Mouse (Mus musculus) midbrain, postnatal 0 days (tissue): ENCODE measurements around the gene Fancf. TPM values are rescaled to one million over a fixed set of nuclear protein-coding genes. Genes with fewer than 3 reads are reported as not detected.

Experiments
- ATAC-seq: fragments of 200-750 bp; cut with Nextera tagmentation; 2 replicates; pipeline ENCODE4 v1.8.0; 2017; ENCODE audit warnings: moderate number of reproducible peaks, mild to moderate bottlenecking, moderate TSS enrichment, moderate library complexity; ENCODE audit not compliant: low FRiP score
- DNase-seq: peaks from one replicate; pipeline ENCODE4 v3.0.0-alpha.2; 2015; ENCODE audit warnings: low spot score
- H3K27ac ChIP-seq: fragments of 300-500 bp; sonication (generic); 2 replicates; pipeline ENCODE4 v1.5.1; 2014; ENCODE audit warnings: low read depth, mild to moderate bottlenecking, low read length, mixed read lengths
- H3K27me3 ChIP-seq: fragments of 300-500 bp; sonication (generic); 2 replicates; pipeline ENCODE4 v1.6.1; 2014; ENCODE audit warnings: low read length, control low read depth, mixed read lengths; ENCODE audit not compliant: insufficient read depth
- H3K36me3 ChIP-seq: fragments of 300-500 bp; sonication (generic); 2 replicates; pipeline ENCODE4 v1.6.1; 2014; ENCODE audit warnings: low read length, control low read depth, mixed read lengths; ENCODE audit not compliant: insufficient read depth
- H3K4me1 ChIP-seq: fragments of 300-500 bp; sonication (generic); 2 replicates; pipeline ENCODE4 v1.6.1; 2014; ENCODE audit warnings: mild to moderate bottlenecking, control low read depth, antibody characterized with exemption, low read length, mixed read lengths; ENCODE audit not compliant: insufficient read depth
- H3K4me2 ChIP-seq: fragments of 300-500 bp; sonication (generic); 2 replicates; pipeline ENCODE4 v1.6.1; 2014; ENCODE audit warnings: low read depth, mild to moderate bottlenecking, low read length, mixed read lengths; ENCODE audit not compliant: poor library complexity, severe bottlenecking
- H3K4me3 ChIP-seq: fragments of 300-500 bp; sonication (generic); 2 replicates; pipeline ENCODE4 v1.5.1; 2014; ENCODE audit warnings: low read depth, mild to moderate bottlenecking, low read length, moderate library complexity
- H3K9ac ChIP-seq: fragments of 300-500 bp; sonication (generic); replicated peaks from 2 replicates; pipeline ENCODE4 v1.6.1; 2014; ENCODE audit warnings: mild to moderate bottlenecking, low read length, moderate library complexity, mixed read lengths; ENCODE audit not compliant: poor library complexity, severe bottlenecking
- H3K9me3 ChIP-seq: fragments of 300-500 bp; sonication (generic); 2 replicates; pipeline ENCODE4 v1.6.1; 2016; ENCODE audit warnings: low read length, control low read depth
- CTCF ChIP-seq: IDR thresholded peaks from 2 replicates; pipeline ENCODE4 v1.5.1; 2016; ENCODE audit warnings: antibody characterized with exemption, mild to moderate bottlenecking
- WGBS: fragments of 180-500 bp; shearing (Covaris S2); extraction: QIAGEN DNeasy Blood & Tissue Kit; methylation state at CpG from one replicate; pipeline ENCODE4 v1.1.7; 2014; 5-methylcytosine and 5-hydroxymethylcytosine counted together
- polyA plus RNA-seq: library from polyadenylated mRNA; unstranded; fragments of >200 nt; fragmentation: Nextera tagmentation; extraction: Ambion mirVana; gene quantifications from 2 replicates; pipeline ENCODE4 v1.2.1, GENCODE M21; 2015
- total RNA-seq: library from RNA; depleted of rRNA; stranded (reverse); fragments of >200 nt; gene quantifications from 2 replicates; pipeline ENCODE4 v1.2.3, GENCODE M21; 2014; rRNA removed

Gene Fancf
- total RNA-seq, result 10.6 and 11.3 TPM in 2 replicates
- 7.0 and 8.2 TPM in 2 replicates for polyA plus RNA-seq

DNA sequence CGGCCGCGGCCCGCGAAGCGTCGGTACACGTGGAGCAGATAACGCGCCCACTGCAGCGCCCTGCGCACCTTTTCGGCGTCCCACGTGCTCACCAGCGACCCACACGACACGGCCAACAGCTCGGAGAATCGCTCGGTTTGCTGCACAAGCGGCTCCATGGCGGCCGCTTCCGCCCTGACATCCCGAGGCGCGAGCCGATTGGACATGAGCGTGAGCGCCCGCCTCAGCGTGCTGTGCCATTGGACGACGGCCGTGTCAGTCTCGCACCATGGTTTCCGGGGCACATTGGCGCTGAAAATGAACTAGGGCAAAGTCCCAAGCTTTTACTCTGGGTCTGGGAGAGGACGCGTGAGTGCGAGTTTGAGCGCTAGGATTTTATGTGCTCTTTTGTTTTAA is at the start of gene Fancf:
TSS of gene Fancf (minus strand) at position 171 of the 396 bp plus-strand sequence.
- Histone ChIP-seq H3K9me3 (no peaks in the 10 kb centered on the region), H3K9ac (peak within 1 kb of the TSS; percentile 79), H3K4me1 (no peaks in the 10 kb centered on the region; the same call in 1 of the 2 replicates), H3K4me2 (peak within 1 kb of the TSS; percentile 66), H3K27me3 (no peaks in the 10 kb centered on the region), H3K4me3 (peak within 1 kb of the TSS; percentile 75), H3K27ac (peak within 1 kb of the TSS; percentile 98), H3K36me3 (no peaks in the 10 kb centered on the region)
- under 1% methylated on average over 40 of the region's 43 CpGs for whole genome bisulfite sequencing
- ATAC-seq (peak; percentile 99), DNase-seq (peak; percentile 98)
- 0 out of 2 replicates have a peak, but pooled peaks have one; percentile 3 for TF ChIP-seq CTCF

DNA sequence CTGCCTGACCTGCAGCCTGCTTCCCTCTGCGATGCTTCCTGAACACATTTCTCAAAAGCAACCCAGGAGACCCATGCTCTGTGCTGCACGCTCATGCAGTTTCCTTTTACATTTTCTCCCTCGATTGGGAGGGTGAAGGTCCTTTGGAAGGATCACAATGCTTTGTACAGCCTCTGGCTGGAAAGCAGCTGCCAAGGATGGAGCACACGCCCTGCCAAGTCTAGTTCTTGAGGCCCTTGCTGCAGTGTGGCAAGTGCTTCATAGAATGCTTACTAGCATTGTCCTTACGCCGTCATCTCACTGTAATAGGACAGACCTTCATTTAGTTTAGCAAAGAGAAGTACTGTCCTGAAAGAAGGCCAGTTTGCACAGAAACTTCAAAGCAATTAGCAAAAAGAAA is 37.0 kb upstream of the Fancf start:
- peak; percentile 7 for DNase-seq
- WGBS, result 63% methylated on average over 6 of the region's 6 CpGs

DNA sequence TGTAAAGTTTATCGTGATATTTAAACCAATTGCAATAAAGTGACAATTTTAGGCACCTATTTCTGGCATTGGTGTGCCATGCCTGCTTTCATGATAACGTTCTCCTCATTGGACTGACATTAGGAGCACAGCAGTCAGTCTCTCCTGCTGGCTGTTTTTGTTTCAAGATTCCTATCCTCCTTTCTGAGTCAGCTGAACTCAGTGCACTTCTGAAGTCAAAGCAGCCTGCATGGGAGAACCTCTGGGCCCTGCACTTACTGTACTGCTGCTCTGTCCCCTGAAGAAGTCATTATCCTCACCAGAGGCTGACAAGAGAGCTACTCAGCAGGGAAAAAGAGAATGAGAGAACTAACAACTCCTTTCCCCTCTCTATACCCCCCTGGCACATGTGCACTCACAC is 32.9 kb upstream of the Fancf start:
- Histone ChIP-seq H3K4me3 (no peak overlapping the region), H3K36me3 (no peaks in the 10 kb centered on the region), H3K27me3 (no peaks in the 10 kb centered on the region), H3K4me2 (no peak overlapping the region), H3K4me1 (no peaks in the 10 kb centered on the region), H3K9me3 (no peaks in the 10 kb centered on the region), H3K9ac (no peak overlapping the region), H3K27ac (no peak overlapping the region)
- DNase-seq, result no peak
- TF ChIP-seq CTCF, result no peak
- no peak for ATAC-seq
- 46% methylated on average over 2 of the region's 2 CpGs for WGBS

More for the DNA sequence above, 37.0 kb upstream of the Fancf start:
- no peak for ATAC-seq
- Histone ChIP-seq H3K4me3 (no peak overlapping the region), H3K9me3 (no peaks in the 10 kb centered on the region), H3K27ac (no peak overlapping the region), H3K27me3 (no peaks in the 10 kb centered on the region), H3K36me3 (no peaks in the 10 kb centered on the region), H3K9ac (no peak overlapping the region), H3K4me1 (no peaks in the 10 kb centered on the region), H3K4me2 (no peak overlapping the region)
- TF ChIP-seq CTCF, result no peak

DNA sequence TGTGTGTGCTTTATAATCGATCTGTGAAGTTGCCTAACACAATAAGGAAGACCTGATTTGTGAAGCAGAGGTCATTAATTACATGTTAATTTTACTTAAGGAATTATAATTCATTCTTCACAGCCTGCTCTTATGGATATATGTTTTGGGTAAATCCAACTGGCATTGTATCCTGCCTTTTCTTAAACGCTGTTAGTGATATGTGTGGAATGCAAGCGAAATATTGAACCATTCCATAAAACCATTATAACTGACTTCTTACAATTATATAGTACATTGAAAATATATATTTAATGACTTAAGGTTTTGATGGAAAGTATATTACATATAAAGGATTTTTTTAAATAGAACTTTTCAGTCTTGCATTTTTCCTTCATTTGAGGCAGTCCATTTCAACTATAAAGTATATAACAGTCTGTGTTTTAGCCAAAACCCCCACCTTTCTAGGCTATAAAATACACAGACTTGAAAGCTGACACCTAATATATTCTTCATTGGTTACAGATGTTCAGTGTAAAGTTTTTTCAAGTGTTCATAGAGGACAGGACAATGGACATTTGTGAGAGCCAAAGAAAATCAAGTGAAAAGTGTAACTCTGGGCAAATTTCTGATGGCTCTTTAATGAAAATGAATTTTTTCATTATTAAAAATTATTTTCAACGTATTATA is 32.2 kb upstream of the Fancf start:
- Histone ChIP-seq H3K36me3 (no peaks in the 10 kb centered on the region), H3K4me3 (no peak overlapping the region), H3K9me3 (no peaks in the 10 kb centered on the region), H3K9ac (no peak overlapping the region), H3K27ac (no peak overlapping the region), H3K27me3 (no peaks in the 10 kb centered on the region), H3K4me1 (no peaks in the 10 kb centered on the region), H3K4me2 (no peak overlapping the region)
- DNase-seq (no peak), ATAC-seq (no peak)
- WGBS, result 84% methylated on average over 4 of the region's 4 CpGs
- no peak for TF ChIP-seq CTCF

DNA sequence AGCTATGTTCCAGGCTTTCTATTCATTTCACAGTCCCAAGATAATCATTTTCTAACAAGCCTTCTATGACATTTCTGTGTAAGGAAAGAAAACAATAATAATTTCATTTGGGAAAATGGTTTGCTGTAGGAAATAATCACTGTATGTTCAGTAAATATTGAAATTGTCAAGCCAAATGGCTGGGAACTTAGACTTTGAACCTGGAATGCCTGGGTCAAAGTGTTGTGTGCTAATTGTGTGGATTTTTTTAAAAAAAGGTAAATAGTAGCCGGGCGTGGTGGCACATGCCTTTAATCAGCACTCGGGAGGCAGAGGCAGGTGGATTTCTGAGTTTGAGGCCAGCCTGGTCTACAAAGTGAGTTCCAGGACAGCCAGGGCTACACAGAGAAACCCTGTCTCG is 30.9 kb upstream of the Fancf start:
- Histone ChIP-seq H3K9ac (no peak overlapping the region), H3K27ac (no peak overlapping the region), H3K4me1 (no peaks in the 10 kb centered on the region), H3K27me3 (no peaks in the 10 kb centered on the region), H3K4me3 (no peak overlapping the region), H3K36me3 (no peaks in the 10 kb centered on the region), H3K9me3 (no peaks in the 10 kb centered on the region), H3K4me2 (no peak overlapping the region)
- ATAC-seq (no peak), DNase-seq (no peak)
- no peak for TF ChIP-seq CTCF
- 95% methylated on average over 4 of the region's 4 CpGs for WGBS

DNA sequence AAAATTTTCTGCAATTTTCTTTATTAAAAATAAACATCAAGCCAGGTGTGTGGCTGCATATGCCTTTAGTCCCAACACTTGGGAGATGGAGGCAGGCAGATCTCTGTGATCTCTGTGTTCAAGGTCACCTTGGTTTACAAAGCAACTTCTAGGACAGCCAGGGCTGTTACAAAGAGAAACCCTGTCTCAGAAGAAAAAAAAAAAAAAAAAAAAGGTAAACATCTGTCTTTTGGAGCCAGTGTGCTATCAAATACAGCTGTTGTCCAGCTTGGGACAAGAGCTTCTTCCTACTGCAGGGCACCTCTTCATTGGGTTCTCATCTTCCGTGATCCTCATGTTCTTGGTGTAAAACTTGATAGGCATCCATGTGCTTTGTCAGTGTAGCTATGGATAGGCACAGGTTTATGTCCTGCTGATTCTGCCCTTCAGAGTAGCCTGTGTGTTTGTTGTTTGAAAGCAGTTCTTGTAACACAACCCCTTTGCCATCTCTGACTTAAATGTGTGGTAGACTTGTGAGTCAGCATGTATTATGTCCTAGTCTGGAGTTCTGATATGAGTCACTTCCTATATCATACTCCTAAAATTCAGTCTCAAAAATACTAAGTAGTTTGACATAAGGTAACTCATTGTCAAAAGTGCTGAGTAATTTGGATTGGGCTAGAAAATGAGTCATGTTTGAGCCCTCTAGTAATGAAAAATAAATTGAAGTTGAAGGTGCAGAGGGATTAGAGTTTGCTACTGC is 30.3 kb upstream of the Fancf start:
- no peaks in the 10 kb centered on the region for H3K4me1 ChIP-seq
- H3K27ac ChIP-seq, result no peak overlapping the region
- ATAC-seq (no peak), DNase-seq (no peak)
- H3K36me3 ChIP-seq, result no peaks in the 10 kb centered on the region
- WGBS, result 96% methylated on average over 1 of the region's 1 CpGs
- no peak overlapping the region for H3K4me2 ChIP-seq
- H3K9ac ChIP-seq, result no peak overlapping the region
- H3K9me3 ChIP-seq, result no peaks in the 10 kb centered on the region
- H3K4me3 ChIP-seq, result no peak overlapping the region
- H3K27me3 ChIP-seq, result no peaks in the 10 kb centered on the region
- TF ChIP-seq CTCF, result no peak
